Mouse (Mus musculus): ENCODE data around the gene Cox14.
A peak's percentile ranks its signal among the peaks of the same experiment; 100 is the strongest.
"Not testable (repeated sequence)": the region's sequence is repeated elsewhere in the genome, so short reads cannot be mapped to it uniquely, and the experiment has no call there.

The Cox14 gene

DNA sequence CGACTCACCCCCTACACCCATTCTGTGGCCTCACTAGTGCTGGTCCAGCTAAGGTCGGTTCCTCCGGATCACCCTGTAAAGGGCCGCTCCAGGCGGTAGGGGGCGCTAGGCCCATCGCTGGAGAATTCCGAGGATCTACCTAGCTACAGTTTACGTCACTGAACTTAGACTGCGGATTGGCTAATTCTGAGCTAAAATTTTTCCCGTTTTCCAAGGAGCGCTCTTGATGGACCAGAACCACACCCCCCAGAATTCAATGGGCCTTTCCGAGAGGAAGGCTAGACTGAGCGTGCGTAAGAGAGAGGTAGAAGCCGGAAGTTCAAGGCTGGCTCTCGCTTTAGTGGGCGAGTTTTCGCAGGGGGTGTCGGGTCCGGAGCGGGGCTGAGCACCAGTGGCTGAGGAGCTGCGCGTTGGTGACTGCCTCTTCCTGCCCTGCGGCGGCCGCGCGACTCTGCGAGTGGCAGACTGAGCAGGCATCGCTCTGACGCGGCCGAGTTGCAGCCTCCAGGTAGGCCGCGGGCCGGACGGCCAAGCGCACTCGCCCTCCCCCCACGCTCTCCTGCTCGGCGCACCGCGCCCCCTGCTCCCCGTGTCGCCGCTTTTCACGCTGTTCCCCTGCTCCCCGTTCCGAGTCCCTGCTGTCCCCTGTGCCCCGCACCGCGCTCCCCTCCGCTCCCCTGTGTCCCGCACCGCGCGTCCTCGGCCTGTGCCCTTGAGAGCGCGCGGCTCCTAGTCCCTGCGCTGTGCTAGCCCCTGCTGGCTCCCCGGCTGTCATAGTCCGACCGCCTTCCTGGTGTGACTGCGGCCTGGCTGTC is at the start of gene Cox14:
Cox14 (plus strand) TSS at position 278 of the 815 bp plus-strand sequence.
- peak; percentile 100 for DNase-seq (ENCODE audit: extremely low spot score, low read depth, low spot score)

GRCm38 (mm10) chr15:99677089-99677488 is 48.3 kb upstream of the Cox14 start:
- no peak for DNase-seq (ENCODE audit: extremely low spot score, low read depth, low spot score)

- no peak for DNase-seq (ENCODE audit: extremely low spot score, low read depth, low spot score)
Observed at GRCm38 (mm10) chr15:99678063-99678800, 47.2 kb upstream of the Cox14 start.

DNA sequence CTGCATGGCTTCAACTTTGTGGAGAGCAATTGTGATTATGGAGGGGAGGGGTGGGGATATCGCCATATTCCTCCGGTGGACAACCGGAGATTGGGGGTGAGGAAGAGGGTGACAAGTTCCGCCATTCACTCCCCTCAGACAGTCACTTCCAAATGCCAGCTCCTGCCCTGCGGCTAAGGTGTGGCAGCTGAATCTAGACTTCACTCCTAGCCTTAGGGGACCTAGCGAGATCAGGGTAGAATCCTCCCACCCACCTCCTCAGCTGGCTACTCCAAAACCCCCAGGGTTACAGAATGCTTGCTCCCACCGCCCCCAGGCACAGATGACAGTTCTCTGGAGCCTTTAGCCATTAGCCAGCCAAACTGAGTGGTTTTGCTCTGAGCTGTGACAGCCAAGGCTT is 46.4 kb upstream of the Cox14 start:
- DNase-seq (ENCODE audit: extremely low spot score, low read depth, low spot score), result no peak

DNA sequence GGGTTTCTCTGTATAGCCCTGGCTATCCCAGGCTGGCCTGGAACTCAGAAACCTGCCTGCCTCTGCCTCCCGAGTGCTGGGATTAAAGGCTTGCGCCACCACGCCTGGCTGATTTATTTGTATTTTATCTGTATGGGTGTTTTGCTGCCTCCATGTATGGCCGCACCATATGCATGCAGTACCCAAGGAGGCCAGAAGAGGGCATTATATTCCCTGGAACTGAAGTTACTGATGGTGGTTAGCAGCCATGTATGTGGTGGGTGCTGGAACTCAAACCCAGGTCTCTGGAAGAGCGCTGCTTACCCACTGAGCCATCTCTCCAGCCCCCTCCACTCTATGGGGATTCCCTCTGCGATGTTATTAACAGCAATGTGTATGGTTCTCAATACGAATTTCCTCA is 42.5 kb upstream of the Cox14 start:
- DNase-seq (ENCODE audit: extremely low spot score, low read depth, low spot score), result no peak

GRCm38 (mm10) chr15:99684156-99684555 is 41.3 kb upstream of the Cox14 start:
- no peak for DNase-seq (ENCODE audit: extremely low spot score, low read depth, low spot score)

- no peak for DNase-seq (ENCODE audit: extremely low spot score, low read depth, low spot score)
Observed at GRCm38 (mm10) chr15:99688712-99689111, 36.7 kb upstream of the Cox14 start.

GRCm38 (mm10) chr15:99690924-99691323 is 34.5 kb upstream of the Cox14 start:
- no peak for DNase-seq (ENCODE audit: extremely low spot score, low read depth, low spot score)

DNA sequence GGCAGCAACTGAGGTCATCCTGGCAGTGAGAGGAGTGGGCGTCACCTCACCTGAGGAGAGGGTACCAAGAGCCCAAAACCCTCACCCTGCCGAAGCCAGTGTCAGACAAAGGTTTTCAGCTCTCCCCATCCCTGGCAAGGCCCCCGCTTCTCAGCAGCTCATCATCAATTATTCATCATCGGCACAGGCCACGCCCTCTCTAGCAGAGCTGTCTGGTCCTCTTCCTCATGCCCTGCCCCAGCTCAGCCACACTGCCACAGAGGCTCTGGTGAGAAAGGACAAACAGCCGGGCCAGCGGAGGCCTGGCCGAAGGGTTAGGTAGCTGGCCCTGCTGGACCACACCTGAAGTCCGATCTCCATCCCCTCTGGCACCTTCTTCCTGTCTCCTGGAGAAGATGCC is 33.4 kb upstream of the Cox14 start:
- no peak for DNase-seq (ENCODE audit: extremely low spot score, low read depth, low spot score)

GRCm38 (mm10) chr15:99697309-99697708 is 28.1 kb upstream of the Cox14 start:
- no peak for DNase-seq (ENCODE audit: extremely low spot score, low read depth, low spot score)

GRCm38 (mm10) chr15:99698533-99699085 is 26.8 kb upstream of the Cox14 start:
- DNase-seq (ENCODE audit: extremely low spot score, low read depth, low spot score), result no peak

DNA sequence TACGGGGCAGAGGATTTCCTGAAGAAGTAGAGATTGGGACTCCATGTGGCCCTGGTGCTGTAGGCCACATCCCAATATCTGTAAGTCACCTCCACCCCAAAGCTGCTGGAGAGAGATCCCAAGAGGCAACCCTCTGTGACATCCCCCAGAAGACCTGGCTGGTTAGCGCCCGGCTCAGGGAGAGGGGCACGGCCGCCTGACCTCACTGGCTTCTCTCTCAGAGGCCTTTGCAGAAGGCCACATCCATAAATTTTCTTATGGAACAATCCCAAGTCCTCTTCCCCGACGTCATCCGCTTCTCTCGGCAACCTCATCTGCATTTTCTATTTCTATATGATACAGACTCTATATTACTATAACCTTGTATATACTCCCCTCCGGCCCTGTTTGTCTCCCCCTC is 25.7 kb upstream of the Cox14 start:
- no peak for DNase-seq (ENCODE audit: extremely low spot score, low read depth, low spot score)

GRCm38 (mm10) chr15:99700219-99701106 is 25.0 kb upstream of the Cox14 start:
- no peak for DNase-seq (ENCODE audit: extremely low spot score, low read depth, low spot score)

GRCm38 (mm10) chr15:99701640-99701998 is 23.8 kb upstream of the Cox14 start:
- not testable (repeated sequence) for DNase-seq (ENCODE audit: extremely low spot score, low read depth, low spot score)

- DNase-seq (ENCODE audit: extremely low spot score, low read depth, low spot score), result peak; percentile 91
Observed at GRCm38 (mm10) chr15:99701999-99702900, 23.2 kb upstream of the Cox14 start, which contains the start of gene Smarcd1. TSS of gene Smarcd1 (plus strand) at chr15:99702129.

GRCm38 (mm10) chr15:99703104-99703503 is 22.3 kb upstream of the Cox14 start:
- no peak for DNase-seq (ENCODE audit: extremely low spot score, low read depth, low spot score)

GRCm38 (mm10) chr15:99703676-99704040 is 21.8 kb upstream of the Cox14 start:
- no peak for DNase-seq (ENCODE audit: extremely low spot score, low read depth, low spot score)

DNA sequence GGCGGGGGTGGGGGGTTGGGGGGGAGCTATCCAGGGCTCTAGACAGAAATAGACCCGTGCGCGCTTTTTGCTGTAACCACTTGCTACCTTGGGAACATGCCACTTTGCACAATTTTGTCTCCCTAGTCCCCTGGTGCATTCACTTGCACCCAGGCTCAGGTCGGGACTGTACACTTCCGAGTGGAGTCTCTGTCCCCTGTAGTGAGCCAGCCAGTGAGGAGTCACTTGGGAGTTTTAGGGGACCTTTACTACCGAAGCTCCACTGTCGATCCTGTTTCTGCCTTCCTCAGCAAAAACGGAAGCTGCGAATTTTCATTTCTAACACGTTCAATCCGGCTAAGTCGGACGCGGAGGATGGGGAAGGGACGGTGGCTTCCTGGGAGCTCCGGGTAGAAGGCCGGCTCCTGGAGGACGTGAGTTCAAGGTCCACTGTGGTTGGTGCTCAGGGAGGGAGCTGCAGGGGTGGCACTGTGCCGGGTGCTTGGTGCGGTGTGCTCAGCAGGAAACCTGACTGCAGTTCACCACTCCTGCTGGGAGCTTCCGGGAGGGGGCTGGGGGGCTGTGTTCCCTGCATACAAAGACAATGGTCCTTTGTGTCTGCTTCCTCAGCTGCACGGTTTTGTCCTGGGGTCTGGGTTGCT is 21.3 kb upstream of the Cox14 start:
- DNase-seq (ENCODE audit: extremely low spot score, low read depth, low spot score), result no peak

DNA sequence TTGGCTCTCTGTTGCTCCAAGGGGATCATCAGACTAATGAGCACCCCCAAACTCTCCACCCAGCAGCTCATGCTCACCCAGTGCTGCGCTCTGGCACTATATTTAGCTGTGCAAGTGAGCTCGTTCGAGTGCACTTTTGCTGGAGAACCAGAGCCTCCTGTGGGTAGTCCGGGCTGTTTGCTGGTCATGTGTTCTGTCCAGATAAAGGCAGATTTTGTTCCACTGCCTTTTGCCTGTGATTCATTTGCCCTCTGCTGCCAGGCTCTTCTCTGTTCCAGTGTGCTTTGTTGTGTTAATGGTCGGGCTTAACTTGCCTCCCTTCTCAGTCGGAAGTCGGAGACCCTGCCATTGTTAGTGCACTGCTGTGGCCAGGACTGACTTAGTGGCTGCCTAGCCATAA is 20.5 kb upstream of the Cox14 start:
- DNase-seq (ENCODE audit: extremely low spot score, low read depth, low spot score), result no peak
